Mouse (Mus musculus): ENCODE measurements around the gene Hoxc13.

DNA sequence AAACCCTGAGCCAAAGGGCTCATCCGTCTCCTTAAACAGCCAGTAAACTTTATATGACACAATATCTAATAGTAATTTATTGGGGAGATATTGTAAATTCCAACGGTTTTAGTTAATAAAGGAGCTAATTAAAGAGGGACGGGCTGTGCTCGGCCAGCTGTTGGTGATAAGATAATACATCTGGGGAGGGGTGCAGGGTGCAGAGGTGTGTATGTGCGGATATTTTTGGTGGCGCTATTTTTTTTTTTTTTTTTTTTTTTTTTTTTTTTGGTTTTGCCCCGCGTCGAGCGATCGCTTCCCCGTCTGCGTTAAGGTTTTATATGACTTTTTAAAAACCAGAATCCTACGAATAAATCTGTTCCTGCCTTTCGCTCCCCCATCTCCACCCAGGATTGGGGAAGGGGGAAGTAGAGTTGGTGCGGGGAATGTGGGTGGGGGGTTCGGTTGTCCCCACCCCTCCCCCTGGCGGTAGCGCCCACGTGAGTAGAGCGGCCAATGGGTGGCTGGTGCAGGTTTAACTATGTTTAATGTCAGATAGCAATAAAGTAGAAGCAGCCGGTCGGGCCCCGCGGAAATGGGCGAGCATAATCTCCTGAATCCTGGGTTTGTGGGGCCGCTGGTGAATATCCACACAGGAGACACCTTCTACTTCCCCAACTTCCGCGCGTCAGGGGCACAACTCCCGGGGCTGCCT is 15.5 kb downstream of the Hoxc13 start, which contains the start of gene Hoxc12:
- TF ChIP-seq POLR2A (IDR thresholded peaks at IDR 0.05; ENCODE audit: insufficient read depth, low read depth, low read length) (no peak), CTCF (IDR thresholded peaks at IDR 0.05; ENCODE audit: insufficient read depth, low read depth, low read length) (no peak)
